Mouse (Mus musculus): ENCODE data around the gene Krtap4-7. TPM values are rescaled to one million over a fixed set of nuclear protein-coding genes. Genes with fewer than 3 reads are reported as not detected.

The Krtap4-7 gene
- total RNA-seq (2023), result not detected

DNA sequence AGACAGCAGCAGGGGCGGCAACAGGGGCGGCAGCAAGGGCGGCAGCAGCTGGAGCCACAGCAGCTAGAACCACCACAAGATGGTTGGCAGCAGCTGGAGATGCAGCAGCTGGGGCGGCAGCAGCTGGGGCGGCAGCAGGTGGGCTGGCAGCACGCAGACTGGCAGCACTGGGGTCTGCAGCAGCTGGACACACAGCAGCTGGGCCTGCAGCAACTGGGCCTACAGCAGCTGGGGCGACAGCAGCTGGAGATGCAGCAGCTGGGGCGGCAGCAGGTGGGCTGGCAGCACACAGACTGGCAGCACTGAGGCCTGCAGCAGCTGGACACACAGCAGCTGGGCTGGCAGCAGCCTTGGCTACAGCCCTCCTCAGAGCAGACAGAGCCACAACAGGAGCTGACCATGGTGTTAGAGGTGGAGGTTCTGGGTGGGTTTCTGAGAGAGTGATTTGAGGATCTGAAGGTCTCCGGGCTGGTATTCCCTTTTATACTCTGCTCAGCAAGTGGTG, at the start of gene Krtap4-7:
Gene Krtap4-7, minus strand, starts transcription at position 455 of the 505 bp plus-strand sequence.

DNA sequence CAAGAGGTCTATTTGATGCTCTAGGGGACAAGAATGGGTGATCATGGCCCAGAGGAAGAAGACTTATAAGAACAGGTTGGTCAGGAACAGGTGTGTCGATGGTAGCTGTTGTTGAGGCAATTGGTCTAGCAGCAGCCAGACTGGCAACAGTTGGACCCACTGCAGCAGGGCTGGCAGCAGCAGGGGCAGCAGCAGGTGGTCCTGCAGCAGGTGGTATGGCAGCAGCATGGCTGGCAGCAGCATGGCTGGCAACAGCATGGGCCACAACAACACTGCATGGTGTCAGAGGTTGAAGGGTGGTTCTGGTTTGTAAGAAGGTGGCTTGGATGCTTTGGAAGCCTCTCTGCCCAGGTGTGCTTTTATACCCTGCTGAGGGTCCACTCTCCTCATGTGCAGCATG, 46.6 kb upstream of the Krtap4-7 start, which contains the start of gene Gm14190:
Gene Gm14190, minus strand, starts transcription at position 278 of the 400 bp plus-strand sequence.

DNA sequence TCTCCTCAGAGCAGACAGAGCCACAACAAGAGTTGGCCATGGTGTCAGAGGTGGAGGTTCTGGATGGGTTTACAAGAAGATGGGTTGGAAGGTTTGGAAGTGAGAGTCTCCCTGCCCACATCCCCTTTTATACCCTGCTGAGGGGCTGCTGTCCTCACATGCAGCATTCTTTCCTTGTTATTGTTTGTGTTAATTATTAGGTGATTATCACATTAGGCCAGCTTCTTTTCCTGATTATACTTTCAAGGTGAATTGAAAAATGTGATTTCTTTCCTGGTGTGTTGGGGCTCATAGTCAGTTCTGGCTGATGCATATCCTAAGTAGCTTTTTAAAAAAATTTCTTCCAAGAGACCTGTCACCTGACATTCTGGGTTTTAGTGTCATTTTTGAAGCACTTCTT, 22.0 kb upstream of the Krtap4-7 start, which contains the start of gene Krtap4-6:
Gene Krtap4-6, minus strand, starts transcription at position 101 of the 400 bp plus-strand sequence.

DNA sequence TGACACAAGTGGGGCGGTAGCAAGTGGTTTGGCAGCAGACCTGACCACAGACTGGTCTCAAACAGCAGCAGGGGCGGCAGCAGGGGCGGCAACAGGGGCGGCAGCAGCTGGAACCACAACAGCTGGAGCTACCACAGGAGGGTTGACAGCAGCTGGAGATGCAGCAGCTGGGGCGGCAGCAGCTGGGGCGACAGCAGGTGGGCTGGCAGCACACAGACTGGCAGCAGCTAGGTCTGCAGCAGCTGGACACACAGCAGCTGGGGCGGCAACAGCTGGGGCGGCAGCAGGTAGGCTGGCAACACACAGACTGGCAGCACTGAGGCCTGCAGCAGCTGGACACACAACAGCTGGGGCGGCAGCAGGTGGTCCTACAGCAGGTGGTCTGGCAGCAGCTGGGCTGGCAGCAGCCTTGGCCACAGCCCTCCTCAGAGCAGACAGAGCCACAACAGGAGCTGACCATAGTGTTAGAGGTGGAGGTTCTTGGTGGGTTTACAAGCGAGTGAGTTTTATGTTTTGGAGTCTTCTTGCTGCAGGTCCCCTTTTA, 14.7 kb upstream of the Krtap4-7 start, which contains the start of gene Gm11563:
Gene Gm11563, minus strand, starts transcription at position 494 of the 544 bp plus-strand sequence.

DNA sequence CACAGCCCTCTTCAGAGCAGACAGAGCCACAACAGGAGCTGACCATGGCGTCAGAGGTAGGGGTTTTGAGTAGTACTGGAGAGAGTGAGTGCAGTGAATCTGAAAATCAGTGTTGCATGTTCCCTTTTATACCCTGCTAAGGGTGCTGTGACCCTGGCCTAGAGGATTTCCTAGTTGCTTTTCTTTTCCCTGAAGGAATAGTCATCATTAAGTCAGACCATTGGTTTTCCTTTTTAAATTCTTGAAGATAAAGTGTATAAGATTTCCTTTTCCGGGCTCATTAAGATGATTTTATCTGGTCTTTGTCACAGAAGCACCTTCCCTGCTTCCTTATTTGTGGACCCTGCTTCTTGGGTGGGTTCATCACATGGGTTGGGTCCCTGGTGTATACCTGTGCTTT, 6.2 kb upstream of the Krtap4-7 start, which contains the start of gene Gm11555:
Gene Gm11555, minus strand, starts transcription at position 101 of the 400 bp plus-strand sequence.

DNA sequence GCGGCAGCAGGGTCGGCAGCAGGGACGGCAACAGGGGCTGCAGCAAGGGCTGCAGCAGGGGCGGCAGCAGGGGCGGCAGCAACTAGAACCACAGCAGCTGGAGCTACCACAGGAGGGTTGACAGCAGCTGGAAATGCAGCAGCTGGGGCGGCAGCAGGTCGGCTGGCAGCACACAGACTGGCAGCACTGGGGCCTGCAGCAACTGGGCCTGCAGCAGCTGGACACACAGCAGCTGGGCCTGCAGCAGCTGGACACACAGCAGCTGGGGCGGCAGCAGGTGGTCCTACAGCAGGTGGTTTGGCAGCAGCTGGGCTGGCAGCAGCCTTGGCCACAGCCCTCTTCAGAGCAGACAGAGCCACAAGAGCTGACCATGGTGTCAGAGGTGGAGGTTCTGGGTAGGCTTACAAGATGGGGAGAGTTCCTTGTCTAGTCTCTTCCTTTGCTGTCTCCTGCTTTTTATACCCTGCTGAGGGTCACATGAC, 9.2 kb downstream of the Krtap4-7 start, which contains the start of gene Krtap4-2:
Gene Krtap4-2, minus strand, starts transcription at position 432 of the 482 bp plus-strand sequence.

DNA sequence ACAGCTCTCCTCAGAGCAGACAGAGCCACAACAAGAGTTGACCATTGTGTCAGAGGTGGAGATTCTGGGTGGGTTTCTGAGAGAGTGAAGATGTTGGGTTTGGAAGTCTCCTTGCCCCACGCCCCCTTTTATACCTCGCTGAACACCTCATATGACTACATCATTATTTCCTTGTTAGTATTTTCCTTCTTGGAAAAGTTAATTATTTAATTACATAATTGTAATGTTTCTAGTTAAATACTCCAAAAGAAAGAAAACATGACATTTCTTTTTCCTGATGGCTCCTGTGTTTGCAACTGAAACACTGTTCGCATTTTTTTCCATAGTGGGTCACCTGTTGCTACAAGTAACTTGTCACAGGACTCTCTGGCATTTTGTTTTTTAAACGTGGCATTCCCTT, 15.8 kb downstream of the Krtap4-7 start, which contains the start of gene Krtap4-1:
Gene Krtap4-1, minus strand, starts transcription at position 101 of the 400 bp plus-strand sequence.

DNA sequence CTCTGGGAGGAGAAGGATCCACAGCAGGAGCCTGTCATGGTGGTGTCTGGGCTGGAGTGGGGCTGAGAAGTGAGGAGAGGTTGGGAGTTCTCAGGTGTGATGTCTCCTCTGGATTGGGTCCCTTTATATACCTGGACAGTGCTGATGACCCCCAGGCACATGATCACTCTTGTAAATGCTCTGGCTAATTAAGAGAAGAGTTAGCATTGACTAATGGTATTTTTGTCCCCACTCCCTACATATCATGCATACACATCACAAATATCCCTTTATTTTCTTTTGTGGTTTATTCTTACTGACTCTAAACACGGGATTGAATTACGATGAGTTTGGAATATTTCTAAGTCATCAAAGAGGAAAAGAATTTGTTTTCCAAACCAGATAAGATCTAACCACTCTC, 23.6 kb downstream of the Krtap4-7 start, which contains the start of gene Gm11562:
Gene Gm11562, minus strand, starts transcription at position 101 of the 400 bp plus-strand sequence.

DNA sequence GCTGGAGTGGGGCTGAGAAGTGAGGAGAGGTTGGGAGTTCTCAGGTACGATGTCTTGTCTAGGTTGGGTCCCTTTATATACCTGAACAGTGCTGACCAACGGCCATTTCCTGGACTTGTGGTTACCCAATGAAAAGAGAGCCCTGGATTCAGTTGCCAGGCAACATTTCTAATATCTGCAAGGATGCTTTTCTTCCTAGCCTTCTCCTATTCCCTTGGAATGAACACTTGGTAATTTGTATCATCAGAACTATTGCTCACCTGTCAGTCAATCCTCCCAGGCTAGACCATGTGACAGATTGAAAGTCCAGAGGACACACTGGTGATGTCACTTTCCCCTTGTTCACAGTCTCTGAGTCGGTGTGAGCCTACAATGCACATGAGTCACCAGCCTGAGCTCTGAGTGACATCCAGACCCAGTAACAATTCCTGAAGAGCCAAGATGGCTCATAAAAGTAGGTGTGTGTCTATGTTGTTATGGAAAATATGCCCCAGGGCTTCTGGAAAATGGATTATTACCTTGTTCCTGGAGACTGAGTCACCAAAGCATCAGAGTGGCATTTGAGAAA, 29.0 kb downstream of the Krtap4-7 start, which contains the start of gene Krtap2-4:
Gene Krtap2-4, minus strand, starts transcription at position 51 of the 568 bp plus-strand sequence.

DNA sequence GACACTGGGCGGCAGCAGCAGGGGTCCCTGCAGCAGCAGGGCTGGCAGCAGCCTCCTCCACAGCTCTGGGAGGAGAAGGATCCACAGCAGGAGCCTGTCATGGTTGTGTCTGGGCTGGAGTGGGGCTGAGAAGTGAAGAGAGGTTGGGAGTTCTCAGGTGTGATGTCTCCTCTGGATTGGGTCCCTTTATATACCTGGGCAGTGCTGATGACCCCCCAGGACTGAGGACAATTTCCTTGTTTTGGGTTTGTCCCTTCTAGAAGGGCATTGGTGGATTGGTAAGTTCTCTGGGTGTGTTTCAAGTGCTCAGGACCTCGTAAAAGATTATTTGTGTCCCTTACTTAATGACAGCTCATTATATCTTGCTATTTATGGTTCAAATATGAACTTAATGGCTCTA, 33.8 kb downstream of the Krtap4-7 start, which contains the start of gene Gm11937:
Gene Gm11937, minus strand, starts transcription at position 101 of the 400 bp plus-strand sequence.

DNA sequence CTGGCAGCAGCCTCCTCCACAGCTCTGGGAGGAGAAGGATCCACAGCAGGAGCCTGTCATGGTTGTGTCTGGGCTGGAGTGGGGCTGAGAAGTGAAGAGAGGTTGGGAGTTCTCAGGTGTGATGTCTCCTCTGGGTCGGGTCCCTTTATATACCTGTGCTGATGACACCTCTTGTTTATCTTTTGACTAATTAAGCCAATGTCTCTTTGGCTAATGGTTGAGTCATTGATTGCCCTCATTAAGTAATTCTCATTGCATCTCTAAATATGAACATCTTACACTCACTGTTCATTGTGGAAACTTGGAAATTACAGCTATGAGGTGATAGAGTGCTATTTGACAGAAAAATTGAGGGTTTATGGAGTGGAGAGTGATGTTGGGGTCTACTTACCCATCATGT, 40.7 kb downstream of the Krtap4-7 start, which contains the start of gene Gm11938:
Gene Gm11938, minus strand, starts transcription at position 101 of the 400 bp plus-strand sequence.

DNA sequence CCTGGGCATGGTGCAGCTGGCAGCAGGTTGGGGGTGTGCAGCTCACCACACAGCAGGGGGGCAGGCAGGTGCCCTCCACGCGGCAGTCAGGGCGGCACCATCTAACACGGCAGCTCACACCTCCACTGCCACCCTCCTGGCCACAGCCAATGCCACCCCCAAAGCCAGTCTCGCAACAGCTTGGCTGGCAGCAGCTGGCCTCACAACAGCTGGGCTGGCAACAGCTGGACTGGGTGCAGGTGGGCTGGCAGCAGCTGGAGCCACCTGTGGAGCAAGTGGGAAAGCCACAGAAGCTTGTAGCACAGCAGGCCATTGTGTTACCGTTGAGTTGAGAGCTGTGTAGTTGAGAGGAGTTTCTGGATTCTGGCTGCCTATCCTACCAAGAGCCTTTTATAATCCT, 46.1 kb downstream of the Krtap4-7 start, which contains the start of gene Krtap9-3:
Gene Krtap9-3, minus strand, starts transcription at position 364 of the 400 bp plus-strand sequence.

Other genes starting within 250 kb of the Krtap4-7 start
- not detected for gene Krt12, start 221.8 kb downstream of the Krtap4-7 start, total RNA-seq (2023)
- gene Krt20, start 205.9 kb downstream of the Krtap4-7 start, total RNA-seq (2023), result not detected
- not detected for gene Krt23, start 151.0 kb downstream of the Krtap4-7 start, total RNA-seq (2023)
- not detected for gene Krt39, start 122.8 kb downstream of the Krtap4-7 start, total RNA-seq (2023)
- gene Krt40, start 100.9 kb downstream of the Krtap4-7 start, total RNA-seq (2023), result not detected
- not detected for gene Krtap3-3, start 93.2 kb downstream of the Krtap4-7 start, total RNA-seq (2023)
- not detected for gene Krtap3-2, start 87.2 kb downstream of the Krtap4-7 start, total RNA-seq (2023)
- not detected for gene Gm11939, start 84.6 kb downstream of the Krtap4-7 start, total RNA-seq (2023)
- gene Krtap3-1, start 77.5 kb downstream of the Krtap4-7 start, total RNA-seq (2023), result not detected
- gene Krtap1-5, start 63.1 kb downstream of the Krtap4-7 start, total RNA-seq (2023), result not detected
- gene Krtap1-4, start 60.4 kb downstream of the Krtap4-7 start, total RNA-seq (2023), result not detected
- not detected for gene Krtap1-3, start 52.8 kb downstream of the Krtap4-7 start, total RNA-seq (2023)
- gene Krtap9-3, start 46.0 kb downstream of the Krtap4-7 start, total RNA-seq (2023), result not detected
- gene Gm11938, start 40.8 kb downstream of the Krtap4-7 start, total RNA-seq (2023), result not detected
- not detected for gene Gm11937, start 33.9 kb downstream of the Krtap4-7 start, total RNA-seq (2023)
- not detected for gene Krtap2-4, start 29.2 kb downstream of the Krtap4-7 start, total RNA-seq (2023)
- not detected for gene Gm11562, start 23.7 kb downstream of the Krtap4-7 start, total RNA-seq (2023)
- gene Krtap4-1, start 15.9 kb downstream of the Krtap4-7 start, total RNA-seq (2023), result not detected
- not detected for gene Krtap4-2, start 9.0 kb downstream of the Krtap4-7 start, total RNA-seq (2023)
- not detected for gene Gm11555, start 6.1 kb upstream of the Krtap4-7 start, total RNA-seq (2023)
- not detected for gene Gm11563, start 14.9 kb upstream of the Krtap4-7 start, total RNA-seq (2023)
- gene Krtap4-6, start 21.9 kb upstream of the Krtap4-7 start, total RNA-seq (2023), result not detected
- gene Gm14190, start 46.7 kb upstream of the Krtap4-7 start, total RNA-seq (2023), result not detected
- not detected for gene Gm14180, start 90.2 kb upstream of the Krtap4-7 start, total RNA-seq (2023)
- gene Gm11595, start 128.8 kb upstream of the Krtap4-7 start, total RNA-seq (2023), result not detected
- not detected for gene Krtap4-8, start 136.6 kb upstream of the Krtap4-7 start, total RNA-seq (2023)
- gene Krtap4-9, start 141.1 kb upstream of the Krtap4-7 start, total RNA-seq (2023), result not detected
- not detected for gene Gm11596, start 149.4 kb upstream of the Krtap4-7 start, total RNA-seq (2023)
- gene Gm11569, start 154.8 kb upstream of the Krtap4-7 start, total RNA-seq (2023), result not detected
- gene Gm11554, start 160.4 kb upstream of the Krtap4-7 start, total RNA-seq (2023), result not detected
- not detected for gene Krtap4-13, start 165.8 kb upstream of the Krtap4-7 start, total RNA-seq (2023)
- not detected for gene Gm11564, start 171.6 kb upstream of the Krtap4-7 start, total RNA-seq (2023)
- gene 2300003K06Rik, start 194.0 kb upstream of the Krtap4-7 start, total RNA-seq (2023), result not detected
- not detected for gene Krtap4-16, start 207.5 kb upstream of the Krtap4-7 start, total RNA-seq (2023)
- not detected for gene Gm11568, start 213.8 kb upstream of the Krtap4-7 start, total RNA-seq (2023)
- gene Gm11559, start 220.4 kb upstream of the Krtap4-7 start, total RNA-seq (2023), result not detected
- not detected for gene Krtap9-1, start 229.3 kb upstream of the Krtap4-7 start, total RNA-seq (2023)
- gene Gm11567, start 235.1 kb upstream of the Krtap4-7 start, total RNA-seq (2023), result not detected

Measured in neutrophil, adult 59 days (primary cell).